Mouse (Mus musculus) olfactory bulb, adult 2 months (tissue): ENCODE results near the gene Tbca. TPM values are rescaled to one million over a fixed set of nuclear protein-coding genes. Genes with fewer than 3 reads are reported as not detected.

Experiments used
- H3K27ac ChIP-seq: fragments of 200-500 bp; 2 replicates; pipeline ENCODE4 v1.5.1; 2012; ENCODE audit warnings: low read depth, low read length; ENCODE audit not compliant: insufficient read depth
- H3K4me1 ChIP-seq: fragments of 200-500 bp; 2 replicates; pipeline ENCODE4 v1.6.1; 2012; ENCODE audit warnings: low read length; ENCODE audit not compliant: control insufficient read depth, insufficient read depth
- H3K4me3 ChIP-seq: fragments of 200-500 bp; 2 replicates; pipeline ENCODE4 v1.5.1; 2012; ENCODE audit warnings: mild to moderate bottlenecking, low read depth, low read length, moderate library complexity; ENCODE audit not compliant: insufficient read depth
- CTCF ChIP-seq: fragments of 200-500 bp; IDR thresholded peaks from 2 replicates; pipeline ENCODE4 v1.5.1; 2012; ENCODE audit warnings: low read depth, mild to moderate bottlenecking, low read length, moderate library complexity; ENCODE audit not compliant: insufficient read depth
- POLR2A ChIP-seq: fragments of 200-500 bp; IDR thresholded peaks from 2 replicates; pipeline ENCODE4 v1.6.1; 2012; ENCODE audit warnings: mild to moderate bottlenecking, low read depth, low read length, moderate library complexity; ENCODE audit not compliant: insufficient read depth
- WGBS: fragments of 180-500 bp; shearing (Covaris S2); methylation state at CpG from one replicate; pipeline ENCODE4 v1.1.7; 2018; 5-methylcytosine and 5-hydroxymethylcytosine counted together
- polyA plus RNA-seq: library from polyadenylated mRNA; stranded (reverse); fragments of >200 nt; gene quantifications from 2 replicates; pipeline ENCODE4 v1.2.4, GENCODE M21; 2012; ENCODE audit warnings: low replicate concordance; ENCODE audit not compliant: missing spikeins, insufficient read depth, insufficient read length

The Tbca gene
- polyA plus RNA-seq: not detected in 2 replicates

DNA sequence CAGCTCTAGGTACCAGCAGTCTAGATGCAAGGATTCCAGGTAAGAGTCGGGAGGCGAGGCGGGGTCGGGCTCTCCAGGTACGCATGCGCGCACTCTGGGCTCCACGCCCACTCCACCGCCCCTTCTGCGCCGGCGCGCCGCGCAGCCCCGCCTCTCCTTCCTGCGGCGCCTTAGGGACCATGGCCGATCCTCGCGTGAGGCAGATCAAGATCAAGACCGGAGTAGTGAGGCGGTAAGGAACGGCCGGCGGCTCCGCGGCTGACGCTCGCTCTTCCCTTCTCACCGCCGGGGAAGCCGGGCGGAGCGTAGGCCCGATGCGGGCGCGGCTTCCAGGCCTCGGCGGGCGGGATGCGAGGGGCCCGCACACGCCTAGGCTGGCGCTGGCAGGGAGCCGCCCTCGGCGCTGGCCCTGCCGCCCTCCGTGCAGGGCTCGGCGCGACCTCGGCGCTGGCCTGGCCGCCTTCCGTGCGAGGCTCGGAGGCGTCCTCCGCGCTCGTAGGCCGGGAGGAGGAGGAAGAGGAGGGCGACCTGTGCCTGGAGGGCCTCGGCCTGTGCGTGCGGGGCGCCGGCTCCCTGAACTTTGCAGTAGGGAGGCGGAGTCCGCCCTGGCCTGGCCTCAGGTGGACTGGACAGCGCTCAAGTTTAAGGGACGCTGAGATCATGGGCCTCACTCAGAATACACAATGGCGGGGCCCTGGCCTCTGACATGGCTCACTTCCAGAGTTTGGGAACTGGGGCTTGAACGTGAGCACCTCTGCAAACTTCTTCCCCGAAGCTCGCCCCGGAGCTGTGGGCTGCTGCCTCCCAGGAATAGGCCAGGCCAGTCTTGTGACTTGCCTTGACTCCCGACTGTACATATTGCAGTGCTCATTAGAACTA is at the start of gene Tbca:
Gene Tbca, plus strand, starts transcription at position 140 of the 879 bp plus-strand sequence.
- Histone ChIP-seq H3K4me1 (no peaks in the 10 kb centered on the region), H3K27ac (peak within 1 kb of the TSS; percentile 53; the same call in 1 of the 2 replicates), H3K4me3 (peak within 1 kb of the TSS; percentile 95)
- peak; percentile 82 for TF ChIP-seq POLR2A
- TF ChIP-seq CTCF: no peak
- under 1% methylated on average over 81 of the region's 81 CpGs for WGBS

DNA sequence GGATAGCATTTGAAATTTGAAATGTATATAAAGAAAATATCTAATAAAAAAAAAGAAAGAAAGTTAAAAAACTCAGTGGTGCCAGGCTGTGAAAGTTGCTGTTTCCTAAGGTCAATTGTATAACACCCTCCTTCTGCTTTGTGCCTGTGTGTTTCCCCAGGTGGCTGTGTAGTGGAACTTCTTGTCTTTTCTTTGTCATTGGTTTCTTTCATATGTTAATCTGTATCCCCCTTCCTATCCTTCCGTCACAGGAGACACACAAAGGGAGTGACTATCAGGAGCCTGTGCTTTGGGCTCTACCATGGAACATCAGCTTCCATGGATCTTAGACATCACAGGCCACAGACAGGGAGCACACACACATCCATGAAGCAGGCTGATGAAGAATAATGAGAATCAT is 43.5 kb upstream of the Tbca start:
- TF ChIP-seq CTCF (no peak), POLR2A (no peak)
- Histone ChIP-seq H3K4me3 (no peak overlapping the region), H3K27ac (no peak overlapping the region), H3K4me1 (no peaks in the 10 kb centered on the region)
- WGBS: 61% methylated on average over 1 of the region's 1 CpGs

DNA sequence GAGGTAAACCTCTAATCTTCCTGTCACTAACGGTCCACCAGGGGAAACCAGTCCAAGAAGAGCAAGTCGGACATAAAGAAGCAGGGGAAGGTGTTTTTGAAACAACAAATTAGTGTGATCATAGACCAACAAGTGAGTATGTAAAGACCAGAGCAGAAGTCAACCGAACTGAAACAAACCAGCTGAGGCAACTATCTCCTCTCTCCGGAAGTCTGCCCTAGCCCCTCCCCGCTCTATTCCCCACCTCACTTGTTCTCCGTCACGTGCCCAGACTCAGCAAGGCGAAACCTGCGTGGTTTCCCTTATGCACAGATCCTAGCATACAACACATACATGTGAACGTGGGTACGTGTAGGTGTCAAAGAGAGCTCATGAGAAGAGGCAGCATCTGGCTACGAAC is 22.9 kb upstream of the Tbca start:
- TF ChIP-seq CTCF (no peak), POLR2A (no peak)
- Histone ChIP-seq H3K4me3 (no peak overlapping the region), H3K27ac (no peak overlapping the region), H3K4me1 (no peaks in the 10 kb centered on the region)
- 91% methylated on average over 12 of the region's 12 CpGs for WGBS

DNA sequence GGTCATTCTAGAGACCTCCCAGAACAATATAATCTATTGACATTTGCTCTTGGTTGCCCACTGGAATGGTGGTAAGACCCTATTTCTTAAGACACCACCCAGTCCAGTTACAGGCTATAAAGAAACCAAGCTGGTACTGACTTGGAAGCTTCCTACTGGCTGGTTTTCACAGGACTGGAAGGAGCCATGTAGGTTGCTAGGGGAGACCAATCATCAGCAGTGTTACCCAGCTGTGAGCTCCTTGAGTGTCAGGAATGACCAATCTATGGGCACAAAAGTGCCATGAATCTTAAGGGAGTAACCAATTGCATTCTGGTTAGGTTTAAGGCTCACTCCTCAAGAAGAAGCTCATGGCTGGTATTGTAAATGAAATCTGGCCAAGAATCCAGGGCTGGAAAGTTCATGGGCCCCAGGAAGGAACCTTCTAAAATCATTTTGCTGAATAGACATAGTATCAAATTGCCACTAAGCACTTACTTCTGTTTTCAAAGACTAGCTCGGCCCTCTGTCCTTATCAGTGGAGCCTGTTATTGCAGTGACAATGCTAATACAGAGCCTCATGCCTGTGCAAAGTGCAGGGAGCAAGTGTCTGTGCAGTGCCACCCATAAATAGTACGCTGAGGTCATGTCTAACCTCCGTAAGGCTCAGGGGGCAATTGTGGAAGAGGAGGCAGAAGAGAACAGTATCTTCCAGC is 20.1 kb upstream of the Tbca start:
- WGBS: 79% methylated on average over 3 of the region's 3 CpGs
- H3K27ac ChIP-seq: no peak overlapping the region

DNA sequence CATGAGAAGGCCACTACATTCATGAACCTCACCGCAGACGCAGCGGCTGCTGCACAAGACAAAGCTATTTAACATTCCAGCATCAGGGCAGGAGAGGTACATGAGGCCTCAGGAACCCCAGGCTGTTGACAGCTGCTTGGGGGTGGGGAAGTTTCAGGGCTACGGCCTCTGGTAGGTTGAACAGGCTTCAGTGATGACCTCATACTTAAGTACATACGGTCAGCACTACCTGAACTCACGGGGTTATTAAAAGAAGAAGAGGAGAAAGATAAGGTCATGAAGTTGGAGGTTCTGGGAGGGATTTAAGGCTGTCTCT is 19.6 kb upstream of the Tbca start:
- no peak overlapping the region for H3K4me3 ChIP-seq
- WGBS: 82% methylated on average over 6 of the region's 6 CpGs
- TF ChIP-seq POLR2A: no peak
- TF ChIP-seq CTCF: no peak
- no peaks in the 10 kb centered on the region for H3K4me1 ChIP-seq
- H3K27ac ChIP-seq: no peak overlapping the region

More for the DNA sequence above, 20.1 kb upstream of the Tbca start:
- H3K4me1 ChIP-seq: no peaks in the 10 kb centered on the region
- H3K4me3 ChIP-seq: no peak overlapping the region
- no peak for TF ChIP-seq CTCF
- TF ChIP-seq POLR2A: no peak

DNA sequence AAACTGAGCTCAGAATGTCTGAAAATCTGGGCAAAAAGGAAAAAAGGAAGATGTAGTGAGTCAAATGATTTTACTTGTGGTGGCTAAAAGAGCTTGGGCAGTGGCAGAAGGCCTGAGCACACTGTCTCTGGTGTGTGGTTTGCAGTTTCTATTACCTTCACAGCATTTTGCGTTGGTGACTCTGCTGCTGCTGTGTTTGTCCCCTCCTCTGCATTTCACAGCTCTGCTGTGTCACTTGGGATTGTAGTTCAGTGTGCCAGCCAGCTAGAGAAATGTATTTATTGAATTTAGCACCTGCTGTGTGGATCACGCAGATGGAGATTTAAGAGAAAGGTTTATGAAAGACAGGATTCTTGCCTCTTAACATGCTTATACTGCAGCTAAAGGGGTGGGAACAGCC is 1.8 kb upstream of the Tbca start:
- TF ChIP-seq CTCF (no peak), POLR2A (no peak)
- no peak overlapping the region for H3K27ac ChIP-seq
- WGBS: 75% methylated on average over 2 of the region's 2 CpGs
- H3K4me3 ChIP-seq: no peak overlapping the region
- H3K4me1 ChIP-seq: no peaks in the 10 kb centered on the region

DNA sequence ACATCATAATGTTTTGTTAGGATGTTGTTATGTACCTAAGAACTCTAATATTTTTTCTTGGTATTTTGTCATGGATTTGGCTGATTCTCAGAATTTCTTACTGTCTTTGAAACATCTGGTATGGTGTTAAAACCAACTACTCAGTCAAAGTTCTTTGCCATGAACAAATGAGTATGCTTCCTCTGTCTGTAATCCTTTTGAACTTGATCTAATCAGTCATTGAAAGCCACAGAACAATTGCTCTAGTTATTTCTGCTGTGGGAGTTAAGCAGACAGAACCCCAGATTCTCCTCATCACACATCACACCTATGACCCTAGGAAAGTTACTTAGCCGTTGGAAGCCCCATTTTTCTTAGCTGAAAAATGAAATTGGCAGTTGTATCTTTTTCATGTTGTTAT is 6.0 kb downstream of the Tbca start:
- Histone ChIP-seq H3K4me3 (no peak overlapping the region), H3K27ac (no peak overlapping the region), H3K4me1 (no peaks in the 10 kb centered on the region)
- WGBS: 92% methylated on average over 1 of the region's 1 CpGs
- TF ChIP-seq POLR2A (no peak), CTCF (no peak)

DNA sequence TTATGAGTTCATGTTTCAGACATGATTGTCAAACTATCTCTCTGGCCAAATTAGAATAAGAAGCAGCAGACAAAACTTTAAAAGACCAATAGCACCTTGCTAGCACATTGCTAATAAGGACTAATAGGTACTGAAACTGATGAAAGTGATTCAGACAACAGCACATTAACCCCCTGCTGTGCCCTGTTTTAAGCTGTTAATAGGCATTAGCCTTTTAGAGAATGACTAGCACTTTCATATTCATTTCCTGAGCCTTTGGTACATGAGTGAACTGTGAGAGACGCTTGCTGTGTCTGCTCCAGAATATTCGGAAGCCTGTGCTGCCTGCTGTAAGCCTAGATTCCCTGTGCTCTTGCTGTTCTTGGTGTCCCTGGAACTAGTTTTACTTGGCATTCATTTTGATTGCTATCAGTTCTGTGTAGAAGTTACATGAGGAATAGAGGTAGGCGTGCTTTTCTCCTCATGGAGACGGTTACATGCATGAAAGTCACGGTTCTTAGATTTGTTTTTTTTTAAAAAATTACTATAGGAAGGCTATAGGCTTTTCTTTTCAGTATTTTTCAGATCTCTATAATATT is 14.9 kb downstream of the Tbca start:
- no peaks in the 10 kb centered on the region for H3K4me1 ChIP-seq
- no peak overlapping the region for H3K27ac ChIP-seq
- WGBS: 83% methylated on average over 5 of the region's 5 CpGs
- no peak overlapping the region for H3K4me3 ChIP-seq
- TF ChIP-seq CTCF: no peak
- no peak for TF ChIP-seq POLR2A
